Mouse (Mus musculus): ENCODE results near the gene Asic5.

DNA sequence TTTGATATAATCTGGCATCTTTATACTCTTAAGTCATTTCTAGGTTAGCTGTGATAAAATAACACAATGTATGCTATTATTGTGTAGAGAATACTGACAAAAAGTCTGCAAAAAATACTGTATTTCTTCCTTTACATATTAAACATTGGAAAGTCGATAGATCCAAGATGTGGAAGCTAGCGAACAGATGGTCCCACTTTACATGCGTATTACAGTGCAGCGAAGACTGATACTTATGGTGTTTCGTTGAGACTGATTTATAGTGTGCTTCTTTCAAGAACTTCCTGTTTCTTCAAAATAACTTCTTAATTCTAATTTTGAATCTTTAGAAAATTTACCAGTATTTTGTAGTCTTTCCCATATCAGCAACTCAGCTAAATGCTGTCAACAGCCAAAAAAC is 24.6 kb upstream of the Asic5 start:
- no peak for TF ChIP-seq POLR2A (IDR thresholded peaks at IDR 0.05; ENCODE audit: borderline replicate concordance, low read depth, low read length)
- no peak for TF ChIP-seq CTCF (IDR thresholded peaks at IDR 0.05; ENCODE audit: low read depth, low read length)
